Mouse (Mus musculus) erythroblast, embryonic 14.5 days (primary cell): ENCODE data around the gene Pou2f3. TPM values are rescaled to one million over a fixed set of nuclear protein-coding genes. Genes with fewer than 3 reads are reported as not detected.

Experiments
- H3K27me3 ChIP-seq: 2 replicates; pipeline ENCODE4 v1.6.1; 2012; ENCODE audit warnings: inconsistent platforms; ENCODE audit not compliant: control insufficient read depth
- H3K36me3 ChIP-seq: 2 replicates; pipeline ENCODE4 v1.6.1; 2012; ENCODE audit warnings: mild to moderate bottlenecking, inconsistent platforms; ENCODE audit not compliant: control insufficient read depth
- H3K4me1 ChIP-seq: 2 replicates; pipeline ENCODE4 v1.6.1; 2012; ENCODE audit warnings: inconsistent platforms; ENCODE audit not compliant: control insufficient read depth
- H3K4me3 ChIP-seq: replicated peaks from 2 replicates; pipeline ENCODE3; 2012; ENCODE audit warnings: moderate library complexity, mild to moderate bottlenecking, inconsistent platforms
- H3K9me3 ChIP-seq: 2 replicates; pipeline ENCODE4 v1.6.1; 2012; ENCODE audit warnings: low read length, inconsistent platforms, mixed read lengths; ENCODE audit not compliant: control insufficient read depth
- GATA1 ChIP-seq: IDR thresholded peaks from 2 replicates; pipeline ENCODE4 v1.6.1; 2012; ENCODE audit warnings: low read length, inconsistent platforms, mixed read lengths
- TAL1 ChIP-seq: IDR thresholded peaks from 3 replicates; pipeline ENCODE4 v1.6.1; 2012; ENCODE audit warnings: low read length, inconsistent platforms, mixed read lengths
- polyA plus RNA-seq: library from polyadenylated mRNA; stranded (reverse); fragments of >175 nt; gene quantifications from 2 replicates; pipeline ENCODE4 v1.2.3, GENCODE M21; 2012

The Pou2f3 gene
- polyA plus RNA-seq, 1 experiment = not detected

- no peak for TF ChIP-seq GATA1
- no peak for TF ChIP-seq TAL1
- Histone ChIP-seq H3K4me1 (peaks cover 83% of the 10 kb centered on the region), H3K27me3 (no peaks in the 10 kb centered on the region), H3K4me3 (peak overlapping the region; percentile 66), H3K9me3 (no peaks in the 10 kb centered on the region), H3K36me3 (peaks cover 97% of the 10 kb centered on the region)
Measured at GRCm38 (mm10) chr9:43225481-43225880, 15.3 kb upstream of the Pou2f3 start.

- peaks cover 96% of the 10 kb centered on the region for H3K36me3 ChIP-seq
- no peaks in the 10 kb centered on the region for H3K9me3 ChIP-seq
- peaks cover 77% of the 10 kb centered on the region for H3K4me1 ChIP-seq
- H3K27me3 ChIP-seq = no peaks in the 10 kb centered on the region
- H3K4me3 ChIP-seq = peak overlapping the region; percentile 66
- TF ChIP-seq GATA1 = peak; percentile 74
- TF ChIP-seq TAL1 = peak; percentile 50; the same call in 2 of the 3 replicates
Measured at GRCm38 (mm10) chr9:43224771-43225355, 14.7 kb upstream of the Pou2f3 start.

GRCm38 (mm10) chr9:43222429-43222715 is 12.2 kb upstream of the Pou2f3 start:
- H3K9me3 ChIP-seq = no peaks in the 10 kb centered on the region
- TF ChIP-seq TAL1 (no peak), GATA1 (no peak)
- H3K27me3 ChIP-seq = no peaks in the 10 kb centered on the region
- peaks cover 79% of the 10 kb centered on the region for H3K36me3 ChIP-seq
- H3K4me1 ChIP-seq = peaks cover 54% of the 10 kb centered on the region
- no peak overlapping the region for H3K4me3 ChIP-seq

- H3K4me3 ChIP-seq = no peak overlapping the region
- TF ChIP-seq GATA1 (no peak), TAL1 (no peak)
- H3K9me3 ChIP-seq = no peaks in the 10 kb centered on the region
- H3K4me1 ChIP-seq = peaks cover 48% of the 10 kb centered on the region
- no peaks in the 10 kb centered on the region for H3K27me3 ChIP-seq
- peaks cover 74% of the 10 kb centered on the region for H3K36me3 ChIP-seq
Measured at GRCm38 (mm10) chr9:43221643-43222428, 11.7 kb upstream of the Pou2f3 start.

- Histone ChIP-seq H3K9me3 (no peaks in the 10 kb centered on the region), H3K36me3 (no peaks in the 10 kb centered on the region), H3K27me3 (peaks cover 56% of the 10 kb centered on the region), H3K4me1 (no peaks in the 10 kb centered on the region), H3K4me3 (no peak overlapping the region)
- TF ChIP-seq TAL1 = no peak
- no peak for TF ChIP-seq GATA1
Measured at GRCm38 (mm10) chr9:43210771-43211450, 742 bp upstream of the Pou2f3 start.

- TF ChIP-seq GATA1 = no peak
- no peak for TF ChIP-seq TAL1
- H3K27me3 ChIP-seq = peaks cover 92% of the 10 kb centered on the region
- no peak overlapping the region for H3K4me3 ChIP-seq
- no peaks in the 10 kb centered on the region for H3K36me3 ChIP-seq
- no peaks in the 10 kb centered on the region for H3K9me3 ChIP-seq
- peaks cover 2% of the 10 kb centered on the region; the same call in 1 of the 2 replicates for H3K4me1 ChIP-seq
Measured at GRCm38 (mm10) chr9:43206022-43206390, 4.2 kb downstream of the Pou2f3 start.

GRCm38 (mm10) chr9:43205343-43206021 is 4.7 kb downstream of the Pou2f3 start:
- TF ChIP-seq TAL1 (no peak), GATA1 (no peak)
- peaks cover 92% of the 10 kb centered on the region for H3K27me3 ChIP-seq
- H3K36me3 ChIP-seq = no peaks in the 10 kb centered on the region
- no peaks in the 10 kb centered on the region for H3K9me3 ChIP-seq
- peaks cover 2% of the 10 kb centered on the region; the same call in 1 of the 2 replicates for H3K4me1 ChIP-seq
- H3K4me3 ChIP-seq = no peak overlapping the region

- Histone ChIP-seq H3K36me3 (no peaks in the 10 kb centered on the region), H3K4me1 (peaks cover 8% of the 10 kb centered on the region), H3K9me3 (no peaks in the 10 kb centered on the region), H3K4me3 (no peak overlapping the region), H3K27me3 (peaks cover 68% of the 10 kb centered on the region)
- TF ChIP-seq GATA1 (no peak), TAL1 (no peak)
Measured at GRCm38 (mm10) chr9:43200212-43200611, 10.0 kb downstream of the Pou2f3 start.

GRCm38 (mm10) chr9:43194001-43194400 is 16.2 kb downstream of the Pou2f3 start:
- no peaks in the 10 kb centered on the region for H3K4me1 ChIP-seq
- no peak for TF ChIP-seq GATA1
- TF ChIP-seq TAL1 = no peak
- no peaks in the 10 kb centered on the region for H3K9me3 ChIP-seq
- H3K4me3 ChIP-seq = no peak overlapping the region
- H3K27me3 ChIP-seq = peaks cover 21% of the 10 kb centered on the region
- no peaks in the 10 kb centered on the region for H3K36me3 ChIP-seq
